Mouse (Mus musculus) stomach, postnatal 0 days (tissue): ENCODE results near the gene Epb42. TPM values are rescaled to one million over a fixed set of nuclear protein-coding genes. Genes with fewer than 3 reads are reported as not detected.
A peak's percentile ranks its signal among the peaks of the same experiment; 100 is the strongest.
"Not testable (repeated sequence)": the region's sequence is repeated elsewhere in the genome, so short reads cannot be mapped to it uniquely, and the experiment has no call there.

Experiments
- ATAC-seq: fragments of 200-750 bp; cut with Nextera tagmentation; 2 replicates; pipeline ENCODE4 v1.8.0; 2017; ENCODE audit not compliant: low FRiP score, low TSS enrichment
- DNase-seq: peaks from one replicate; pipeline ENCODE4 v3.0.0-alpha.2; 2016; ENCODE audit warnings: low spot score
- H3K27ac ChIP-seq: fragments of 300-500 bp; sonication (generic); replicated peaks from 2 replicates; pipeline ENCODE4 v1.5.1; 2014; ENCODE audit warnings: mild to moderate bottlenecking, control low read depth
- H3K27me3 ChIP-seq: fragments of 300-500 bp; sonication (generic); 2 replicates; pipeline ENCODE4 v1.6.1; 2014; ENCODE audit warnings: low read length; ENCODE audit not compliant: control insufficient read depth, insufficient read depth
- H3K36me3 ChIP-seq: fragments of 300-500 bp; sonication (generic); 2 replicates; pipeline ENCODE4 v1.6.1; 2014; ENCODE audit warnings: low read length, mixed read lengths; ENCODE audit not compliant: control insufficient read depth, insufficient read depth
- H3K4me1 ChIP-seq: fragments of 300-500 bp; sonication (generic); replicated peaks from 2 replicates; pipeline ENCODE4 v1.6.1; 2014; ENCODE audit warnings: antibody characterized with exemption; ENCODE audit not compliant: control insufficient read depth, insufficient read depth
- H3K4me2 ChIP-seq: fragments of 300-500 bp; sonication (generic); replicated peaks from 2 replicates; pipeline ENCODE4 v1.6.1; 2014; ENCODE audit warnings: low read depth, mild to moderate bottlenecking, control low read depth, moderate library complexity
- H3K4me3 ChIP-seq: fragments of 300-500 bp; sonication (generic); 2 replicates; pipeline ENCODE4 v1.5.1; 2014; ENCODE audit warnings: low read depth, low read length, control low read depth
- H3K9ac ChIP-seq: fragments of 300-500 bp; sonication (generic); 2 replicates; pipeline ENCODE4 v1.6.1; 2014; ENCODE audit warnings: mild to moderate bottlenecking, low read length, control low read depth, mixed read lengths
- H3K9me3 ChIP-seq: fragments of 300-500 bp; sonication (generic); 2 replicates; pipeline ENCODE4 v1.6.1; 2016; ENCODE audit warnings: low read length; ENCODE audit not compliant: control insufficient read depth
- CTCF ChIP-seq: IDR thresholded peaks from 2 replicates; pipeline ENCODE4 v1.5.1; 2016; ENCODE audit warnings: antibody characterized with exemption, low read depth, mild to moderate bottlenecking, moderate library complexity
- EP300 ChIP-seq: optimal IDR thresholded peaks from 2 replicates; pipeline ENCODE3; 2016; ENCODE audit warnings: antibody characterized with exemption
- WGBS: fragments of 180-500 bp; shearing (Covaris S2); extraction: QIAGEN DNeasy Blood & Tissue Kit; methylation state at CpG from one replicate; pipeline ENCODE4 v1.1.7; 2014; 5-methylcytosine and 5-hydroxymethylcytosine counted together
- polyA plus RNA-seq: library from polyadenylated mRNA; unstranded; fragments of >200 nt; fragmentation: Nextera tagmentation; extraction: Ambion mirVana; gene quantifications from 2 replicates; pipeline ENCODE4 v1.2.1, GENCODE M21; 2015

The Epb42 gene
- polyA plus RNA-seq, 1 experiment from 2014 or later = 0.22 TPM

- no peaks in the 10 kb centered on the region for H3K36me3 ChIP-seq
- TF ChIP-seq CTCF = no peak
- TF ChIP-seq EP300 = no peak
- H3K27ac ChIP-seq = no peak overlapping the region
- no peaks in the 10 kb centered on the region for H3K27me3 ChIP-seq
- no peaks in the 10 kb centered on the region for H3K4me1 ChIP-seq
- H3K4me2 ChIP-seq = no peak overlapping the region
- DNase-seq (no peak), ATAC-seq (no peak)
- no peak overlapping the region for H3K4me3 ChIP-seq
- 81% methylated on average over 1 of the region's 1 CpGs for WGBS
- no peak overlapping the region for H3K9ac ChIP-seq
- no peaks in the 10 kb centered on the region for H3K9me3 ChIP-seq
These were observed 29.9 kb downstream of the Epb42 start for GRCm38 (mm10) chr2:121006986-121007385.

- Histone ChIP-seq H3K27me3 (no peaks in the 10 kb centered on the region), H3K9ac (no peak overlapping the region), H3K27ac (no peak overlapping the region), H3K9me3 (no peaks in the 10 kb centered on the region), H3K4me1 (no peaks in the 10 kb centered on the region), H3K4me2 (no peak overlapping the region), H3K4me3 (no peak overlapping the region), H3K36me3 (no peaks in the 10 kb centered on the region)
- 86% methylated on average over 7 of the region's 7 CpGs for WGBS
- no peak for DNase-seq
- TF ChIP-seq CTCF = no peak
- no peak for ATAC-seq
These were observed 32.7 kb downstream of the Epb42 start for GRCm38 (mm10) chr2:121004018-121004811.

- 76% methylated on average over 2 of the region's 2 CpGs for WGBS
- no peak overlapping the region for H3K4me2 ChIP-seq
- peak; percentile 63 for TF ChIP-seq CTCF
- no peak for TF ChIP-seq EP300
- no peak overlapping the region for H3K27ac ChIP-seq
- no peak overlapping the region for H3K4me3 ChIP-seq
- no peak overlapping the region for H3K9ac ChIP-seq
- H3K4me1 ChIP-seq = no peaks in the 10 kb centered on the region
- ATAC-seq (no peak), DNase-seq (no peak)
- H3K27me3 ChIP-seq = no peaks in the 10 kb centered on the region
- H3K36me3 ChIP-seq = no peaks in the 10 kb centered on the region
- no peaks in the 10 kb centered on the region for H3K9me3 ChIP-seq
These were observed 33.3 kb downstream of the Epb42 start for GRCm38 (mm10) chr2:121003586-121003985.

- ATAC-seq (no peak), DNase-seq (no peak)
- H3K9ac ChIP-seq = no peak overlapping the region
- H3K27me3 ChIP-seq = no peaks in the 10 kb centered on the region
- no peaks in the 10 kb centered on the region for H3K4me1 ChIP-seq
- no peaks in the 10 kb centered on the region for H3K9me3 ChIP-seq
- 78% methylated on average over 8 of the region's 8 CpGs for WGBS
- no peaks in the 10 kb centered on the region for H3K36me3 ChIP-seq
- no peak overlapping the region for H3K27ac ChIP-seq
- H3K4me3 ChIP-seq = no peak overlapping the region
- TF ChIP-seq CTCF (no peak), EP300 (no peak)
- no peak overlapping the region for H3K4me2 ChIP-seq
These were observed 38.0 kb downstream of the Epb42 start for GRCm38 (mm10) chr2:120998863-120999262.

GRCm38 (mm10) chr2:120996607-120997006, 40.3 kb downstream of the Epb42 start:
- WGBS = 73% methylated on average over 1 of the region's 1 CpGs
- not testable (repeated sequence) for ATAC-seq, H3K9me3 ChIP-seq

GRCm38 (mm10) chr2:120991196-120991595, 45.7 kb downstream of the Epb42 start:
- Histone ChIP-seq H3K27me3 (no peaks in the 10 kb centered on the region), H3K36me3 (no peaks in the 10 kb centered on the region), H3K9me3 (no peaks in the 10 kb centered on the region), H3K4me2 (no peak overlapping the region), H3K4me1 (no peaks in the 10 kb centered on the region), H3K9ac (no peak overlapping the region), H3K4me3 (no peak overlapping the region), H3K27ac (no peak overlapping the region)
- ATAC-seq (peak; percentile 65; the same call in 1 of the 2 replicates), DNase-seq (no peak)
- WGBS = 72% methylated on average over 4 of the region's 4 CpGs
- TF ChIP-seq CTCF = no peak
- TF ChIP-seq EP300 = no peak

More at GRCm38 (mm10) chr2:120996607-120997006, 40.3 kb downstream of the Epb42 start:
- H3K36me3 ChIP-seq, H3K27ac ChIP-seq, H3K4me3 ChIP-seq, H3K4me2 ChIP-seq, H3K27me3 ChIP-seq, H3K4me1 ChIP-seq, H3K9ac ChIP-seq, DNase-seq: not testable (repeated sequence)
